Mouse (Mus musculus): ENCODE results near the gene Hoxd10.

Hoxd10 gene

GRCm38 (mm10) chr2:74680561-74681398, 10.9 kb upstream of the Hoxd10 start:
- DNase-seq (ENCODE audit: low read depth, low spot score) = no peak

- DNase-seq (ENCODE audit: low read depth, low spot score) = no peak
These were observed 9.9 kb upstream of the Hoxd10 start for GRCm38 (mm10) chr2:74681594-74682531.

- no peak for DNase-seq (ENCODE audit: low read depth, low spot score)
These were observed 8.9 kb upstream of the Hoxd10 start for GRCm38 (mm10) chr2:74682796-74683195.

GRCm38 (mm10) chr2:74683471-74683951, 8.2 kb upstream of the Hoxd10 start:
- DNase-seq (ENCODE audit: low read depth, low spot score) = no peak

- DNase-seq (ENCODE audit: low read depth, low spot score) = no peak
These were observed 7.6 kb upstream of the Hoxd10 start for GRCm38 (mm10) chr2:74684106-74684505.

- DNase-seq (ENCODE audit: low read depth, low spot score) = no peak
These were observed 6.6 kb upstream of the Hoxd10 start for GRCm38 (mm10) chr2:74685059-74685603.

- peak; percentile 70 for DNase-seq (ENCODE audit: low read depth, low spot score)
These were observed 5.3 kb upstream of the Hoxd10 start for GRCm38 (mm10) chr2:74686301-74686987.

- no peak for DNase-seq (ENCODE audit: low read depth, low spot score)
These were observed 4.6 kb upstream of the Hoxd10 start for GRCm38 (mm10) chr2:74686988-74687697.

GRCm38 (mm10) chr2:74687698-74688555, 3.8 kb upstream of the Hoxd10 start:
- DNase-seq (ENCODE audit: low read depth, low spot score) = no peak

- DNase-seq (ENCODE audit: low read depth, low spot score) = no peak
These were observed 2.7 kb upstream of the Hoxd10 start for GRCm38 (mm10) chr2:74688795-74689573.

- DNase-seq (ENCODE audit: low read depth, low spot score) = no peak
These were observed 2.0 kb upstream of the Hoxd10 start for GRCm38 (mm10) chr2:74689574-74690337.

- DNase-seq (ENCODE audit: low read depth, low spot score) = no peak
These were observed 1.4 kb upstream of the Hoxd10 start for GRCm38 (mm10) chr2:74690338-74690716.

- DNase-seq (ENCODE audit: low read depth, low spot score) = no peak
These were observed 477 bp downstream of the Hoxd10 start for GRCm38 (mm10) chr2:74691995-74692807.

- DNase-seq (ENCODE audit: low read depth, low spot score) = no peak
These were observed 1.2 kb downstream of the Hoxd10 start for GRCm38 (mm10) chr2:74692808-74693431.

- DNase-seq (ENCODE audit: low read depth, low spot score) = no peak
These were observed 1.7 kb downstream of the Hoxd10 start for GRCm38 (mm10) chr2:74693432-74693827.

- no peak for DNase-seq (ENCODE audit: low read depth, low spot score)
These were observed 2.3 kb downstream of the Hoxd10 start for GRCm38 (mm10) chr2:74694066-74694465.

GRCm38 (mm10) chr2:74695383-74695782, 3.7 kb downstream of the Hoxd10 start:
- no peak for DNase-seq (ENCODE audit: low read depth, low spot score)

Data from brain, adult 2 months (tissue).